Mouse (Mus musculus): ENCODE measurements at regions not wholly inside any gene's neighbourhood (a gene's known extent, or its start where the extent isn't known, plus 50 kb on each side); places are given as distances from the start of the nearest gene placed in this dataset.

GRCm38 (mm10) chr4:35640866-35641265, 414.9 kb upstream of the C9orf72 start:
- DNase-seq (ENCODE audit: extremely low read depth), result no peak
- Histone ChIP-seq H3K27me3 (replicated peaks) (peaks cover 3% of the 10 kb centered on the region), H3K9ac (ENCODE audit: insufficient read depth, low read depth) (no peak overlapping the region), H3K4me3 (replicated peaks in 1 of 3; ENCODE audit: low read depth in 2 of 3, low read length in 2 of 3, poor library complexity in 1 of 3) (no peak overlapping the region), H3K36me3 (replicated peaks in 1 of 2; ENCODE audit: control insufficient read depth in 1 of 2, insufficient read depth in 1 of 2, low read length in 1 of 2) (no peaks in the 10 kb centered on the region), H3K4me2 (ENCODE audit: insufficient read depth, low read depth, poor library complexity, severe bottlenecking) (no peak overlapping the region), H3K27ac (ENCODE audit: insufficient read depth, low read depth) (no peak overlapping the region), H3K9me3 (replicated peaks; ENCODE audit: low read length) (no peaks in the 10 kb centered on the region), H3K4me1 (ENCODE audit: control insufficient read depth in 1 of 2, insufficient read depth in 2 of 2) (no peaks in the 10 kb centered on the region), H3K79me2 (replicated peaks; ENCODE audit: control insufficient read depth, extremely low read depth, insufficient read depth, poor library complexity, severe bottlenecking) (no peaks in the 10 kb centered on the region)
- no peak for TF ChIP-seq TBP (conservative IDR thresholded peaks at IDR 0.05; ENCODE audit: low read depth, low read length)
- no peak for TF ChIP-seq CHD1 (IDR thresholded peaks at IDR 0.05; ENCODE audit: low read depth, low read length)
- TF ChIP-seq KAT2A (IDR thresholded peaks at IDR 0.05; ENCODE audit: insufficient replicate concordance, low read length), result no peak
- TF ChIP-seq GABPA (IDR thresholded peaks at IDR 0.05; ENCODE audit: insufficient replicate concordance, low read depth, low read length), result no peak
- TF ChIP-seq ZKSCAN1 (IDR thresholded peaks at IDR 0.05; ENCODE audit: borderline replicate concordance, low read depth, low read length), result no peak
- TF ChIP-seq MEF2A (IDR thresholded peaks at IDR 0.05; ENCODE audit: borderline replicate concordance, low read depth, low read length), result no peak
- TF ChIP-seq MXI1 (IDR thresholded peaks at IDR 0.05; ENCODE audit: low read depth, low read length), result no peak
- dilution Hi-C loops (cut with MboI; ENCODE audit: extremely low pct_ligation_motif_present, extremely low pct_unique_long_range_greater_than_20kb, low sequenced_read_pairs) (no loop called here), in situ Hi-C loops (cut with MboI; ENCODE audit: low pct_ligation_motif_present, low pct_unique_long_range_greater_than_20kb, low sequenced_read_pairs) (no loop called here)

- H3K27me3 ChIP-seq (replicated peaks), result no peaks in the 10 kb centered on the region
- TF ChIP-seq KAT2A (IDR thresholded peaks at IDR 0.05; ENCODE audit: insufficient replicate concordance, low read length) (no peak), TBP (conservative IDR thresholded peaks at IDR 0.05; ENCODE audit: low read depth, low read length) (no peak), POLR2AphosphoS2 (IDR thresholded peaks at IDR 0.05; ENCODE audit: low read depth, low read length) (no peak), ZKSCAN1 (IDR thresholded peaks at IDR 0.05; ENCODE audit: borderline replicate concordance, low read depth, low read length) (no peak), SIN3A (IDR thresholded peaks at IDR 0.05; ENCODE audit: low read length) (no peak), ZMIZ1 (IDR thresholded peaks at IDR 0.05; ENCODE audit: low read depth, low read length) (no peak), JUND (conservative IDR thresholded peaks at IDR 0.05; ENCODE audit: low read depth, low read length) (no peak), SMC3 (IDR thresholded peaks at IDR 0.05; ENCODE audit: low read depth, low read length) (no peak), CTCF (conservative IDR thresholded peaks at IDR 0.05 in 1 of 2, IDR thresholded peaks at IDR 0.05 in 1 of 2; ENCODE audit: low read depth in 2 of 2, low read length in 2 of 2) (no peak), E2F4 (IDR thresholded peaks at IDR 0.05; ENCODE audit: insufficient replicate concordance, low read depth, low read length) (no peak), MAX (IDR thresholded peaks at IDR 0.05; ENCODE audit: low read length) (no peak), CHD1 (IDR thresholded peaks at IDR 0.05; ENCODE audit: low read depth, low read length) (no peak), JUN (IDR thresholded peaks at IDR 0.05; ENCODE audit: insufficient read depth, low read depth, low read length) (no peak), EP300 (IDR thresholded peaks at IDR 0.05; ENCODE audit: low read length) (no peak), ZC3H11A (IDR thresholded peaks at IDR 0.05; ENCODE audit: low read depth, low read length) (no peak), NELFE (IDR thresholded peaks at IDR 0.05; ENCODE audit: low read depth, low read length) (no peak), RAD21 (IDR thresholded peaks at IDR 0.05; ENCODE audit: low read depth, low read length) (no peak), MAFK (IDR thresholded peaks at IDR 0.05; ENCODE audit: insufficient replicate concordance, low read length) (no peak)
- H3K4me2 ChIP-seq (ENCODE audit: insufficient read depth, low read depth, poor library complexity, severe bottlenecking), result no peak overlapping the region
- in situ Hi-C loops (cut with MboI; ENCODE audit: low pct_ligation_motif_present, low pct_unique_long_range_greater_than_20kb, low sequenced_read_pairs) (no loop called here), dilution Hi-C loops (cut with MboI; ENCODE audit: extremely low pct_ligation_motif_present, extremely low pct_unique_long_range_greater_than_20kb, low sequenced_read_pairs) (no loop called here)
- H3K9ac ChIP-seq (ENCODE audit: insufficient read depth, low read depth), result no peak overlapping the region
- no peaks in the 10 kb centered on the region for H3K9me3 ChIP-seq (replicated peaks; ENCODE audit: low read length)
- H3K4me1 ChIP-seq (ENCODE audit: control insufficient read depth in 1 of 2, insufficient read depth in 2 of 2), result no peaks in the 10 kb centered on the region
- DNase-seq (ENCODE audit: extremely low read depth), result no peak
- H3K79me2 ChIP-seq (replicated peaks; ENCODE audit: control insufficient read depth, extremely low read depth, insufficient read depth, poor library complexity, severe bottlenecking), result no peaks in the 10 kb centered on the region
- no peaks in the 10 kb centered on the region for H3K36me3 ChIP-seq (replicated peaks in 1 of 2; ENCODE audit: control insufficient read depth in 1 of 2, insufficient read depth in 1 of 2, low read length in 1 of 2)
- no peak overlapping the region for H3K27ac ChIP-seq (ENCODE audit: insufficient read depth, low read depth)
- no peak overlapping the region for H3K4me3 ChIP-seq (replicated peaks in 1 of 3; ENCODE audit: low read depth in 2 of 3, low read length in 2 of 3, poor library complexity in 1 of 3)
Observed at GRCm38 (mm10) chr4:35606200-35606599, 380.2 kb upstream of the C9orf72 start.

All from CH12.LX (cell line).